Mouse (Mus musculus) kidney, adult 2 months (tissue): ENCODE measurements around the gene Leap2. TPM values are rescaled to one million over a fixed set of nuclear protein-coding genes. Genes with fewer than 3 reads are reported as not detected.

Experiments used
- DNase-seq: peaks from one replicate; pipeline ENCODE4 v3.0.0; 2021
- H3K27ac ChIP-seq: fragments of 200-500 bp; 2 replicates; pipeline ENCODE4 v1.5.1; 2012; ENCODE audit warnings: low read depth, low read length, control low read depth, inconsistent platforms; ENCODE audit not compliant: insufficient read depth
- H3K27me3 ChIP-seq: fragments of 200-500 bp; replicated peaks from 2 replicates; pipeline ENCODE4 v1.6.1; 2012; ENCODE audit warnings: mild to moderate bottlenecking, moderate library complexity, low read length, inconsistent platforms; ENCODE audit not compliant: control insufficient read depth, insufficient read depth
- H3K36me3 ChIP-seq: fragments of 200-500 bp; 2 replicates; pipeline ENCODE4 v1.6.1; 2012; ENCODE audit warnings: mild to moderate bottlenecking, moderate library complexity, low read length, inconsistent platforms; ENCODE audit not compliant: control insufficient read depth, insufficient read depth
- H3K4me1 ChIP-seq: fragments of 200-500 bp; 2 replicates; pipeline ENCODE4 v1.6.1; 2011; ENCODE audit warnings: low read length; ENCODE audit not compliant: control insufficient read depth, insufficient read depth
- H3K4me3 ChIP-seq: fragments of 200-500 bp; 2 replicates; pipeline ENCODE4 v1.5.1; 2011; ENCODE audit warnings: mild to moderate bottlenecking, low read depth, low read length, control low read depth; ENCODE audit not compliant: insufficient read depth
- CTCF ChIP-seq: fragments of 200-500 bp; conservative IDR thresholded peaks from 2 replicates; pipeline ENCODE4 v1.5.1; 2011; ENCODE audit warnings: low read depth, mild to moderate bottlenecking, control low read depth, low read length, moderate library complexity, mixed read lengths; ENCODE audit not compliant: insufficient read depth, insufficient read length
- POLR2A ChIP-seq: fragments of 200-500 bp; IDR thresholded peaks from one replicate; pipeline ENCODE4 v1.6.1; 2011; ENCODE audit warnings: low read depth, low read length, control low read depth
- WGBS: fragments of 180-500 bp; shearing (Covaris S2); methylation state at CpG from one replicate; pipeline ENCODE4 v1.1.7; 2018; 5-methylcytosine and 5-hydroxymethylcytosine counted together
- polyA plus RNA-seq: library from polyadenylated mRNA; depleted of rRNA; stranded (reverse); fragments of >200 nt; gene quantifications from 2 replicates; pipeline ENCODE4 v1.2.3, GENCODE M21; 2012

Leap2 gene
- polyA plus RNA-seq, 1 experiment = not detected

GRCm38 (mm10) chr11:53441921-53442320 lies 19.0 kb upstream of the Leap2 start:
- WGBS = 32% methylated on average over 12 of the region's 12 CpGs
- no peaks in the 10 kb centered on the region for H3K36me3 ChIP-seq
- H3K27me3 ChIP-seq = no peaks in the 10 kb centered on the region
- no peak for TF ChIP-seq POLR2A
- no peak for TF ChIP-seq CTCF
- no peak overlapping the region for H3K4me3 ChIP-seq
- DNase-seq = no peak
- H3K4me1 ChIP-seq = no peaks in the 10 kb centered on the region
- H3K27ac ChIP-seq = no peak overlapping the region

DNA sequence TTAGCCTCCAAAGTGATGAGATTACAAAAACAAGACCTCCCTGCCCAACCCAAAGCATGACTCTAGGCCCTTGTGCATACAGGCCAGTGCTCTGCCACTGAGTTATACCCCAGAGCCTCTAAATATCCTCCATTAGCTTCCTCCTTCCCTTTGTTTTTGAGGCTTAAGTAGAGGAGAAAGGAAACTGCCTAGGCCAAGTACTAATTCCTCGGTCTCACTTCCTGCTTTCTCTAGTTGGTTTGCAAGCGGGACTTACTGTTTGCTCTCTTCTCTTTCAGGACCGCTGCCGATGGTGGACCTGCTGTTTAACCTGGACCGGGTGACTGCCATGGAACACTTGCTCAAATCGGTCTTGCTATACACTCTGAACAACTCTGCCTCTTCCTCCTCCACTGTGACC lies 13.4 kb upstream of the Leap2 start:
- Histone ChIP-seq H3K36me3 (no peaks in the 10 kb centered on the region), H3K27ac (no peak overlapping the region), H3K27me3 (no peaks in the 10 kb centered on the region), H3K4me3 (no peak overlapping the region), H3K4me1 (peaks cover 3% of the 10 kb centered on the region; the same call in 1 of the 2 replicates)
- no peak for DNase-seq
- 85% methylated on average over 6 of the region's 6 CpGs for WGBS
- TF ChIP-seq CTCF (no peak), POLR2A (no peak)

DNA sequence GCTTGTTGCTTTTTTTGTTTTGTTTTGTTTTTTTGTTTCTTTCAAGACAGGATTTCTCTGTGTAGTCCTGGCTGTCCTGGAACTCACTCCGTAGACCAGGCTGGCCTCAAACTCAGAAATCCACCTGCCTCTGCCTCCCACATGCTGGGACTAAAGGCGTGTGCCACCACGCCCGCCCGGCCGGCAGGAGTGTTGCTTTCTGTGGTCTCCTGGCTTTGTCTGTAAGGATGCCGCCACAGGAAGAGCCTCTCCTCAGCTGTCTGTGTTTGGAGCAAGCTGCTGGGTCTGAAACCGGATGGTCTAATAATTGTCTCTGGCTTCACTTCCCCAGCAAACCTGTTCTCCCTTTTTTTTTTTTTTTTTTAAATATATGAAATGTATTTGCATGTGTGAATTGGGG lies 12.5 kb upstream of the Leap2 start:
- peaks cover 5% of the 10 kb centered on the region; the same call in 1 of the 2 replicates for H3K4me1 ChIP-seq
- TF ChIP-seq POLR2A = no peak
- no peak for TF ChIP-seq CTCF
- DNase-seq = no peak
- no peak overlapping the region for H3K4me3 ChIP-seq
- no peaks in the 10 kb centered on the region for H3K36me3 ChIP-seq
- WGBS = 80% methylated on average over 8 of the region's 8 CpGs
- no peaks in the 10 kb centered on the region for H3K27me3 ChIP-seq
- H3K27ac ChIP-seq = no peak overlapping the region

GRCm38 (mm10) chr11:53433057-53433456 lies 10.1 kb upstream of the Leap2 start:
- Histone ChIP-seq H3K4me3 (no peak overlapping the region), H3K36me3 (peaks cover 2% of the 10 kb centered on the region; the same call in 1 of the 2 replicates), H3K27ac (no peak overlapping the region), H3K4me1 (peaks cover 15% of the 10 kb centered on the region), H3K27me3 (no peaks in the 10 kb centered on the region)
- WGBS = 67% methylated on average over 6 of the region's 6 CpGs
- TF ChIP-seq CTCF = no peak
- no peak for TF ChIP-seq POLR2A
- DNase-seq = no peak

DNA sequence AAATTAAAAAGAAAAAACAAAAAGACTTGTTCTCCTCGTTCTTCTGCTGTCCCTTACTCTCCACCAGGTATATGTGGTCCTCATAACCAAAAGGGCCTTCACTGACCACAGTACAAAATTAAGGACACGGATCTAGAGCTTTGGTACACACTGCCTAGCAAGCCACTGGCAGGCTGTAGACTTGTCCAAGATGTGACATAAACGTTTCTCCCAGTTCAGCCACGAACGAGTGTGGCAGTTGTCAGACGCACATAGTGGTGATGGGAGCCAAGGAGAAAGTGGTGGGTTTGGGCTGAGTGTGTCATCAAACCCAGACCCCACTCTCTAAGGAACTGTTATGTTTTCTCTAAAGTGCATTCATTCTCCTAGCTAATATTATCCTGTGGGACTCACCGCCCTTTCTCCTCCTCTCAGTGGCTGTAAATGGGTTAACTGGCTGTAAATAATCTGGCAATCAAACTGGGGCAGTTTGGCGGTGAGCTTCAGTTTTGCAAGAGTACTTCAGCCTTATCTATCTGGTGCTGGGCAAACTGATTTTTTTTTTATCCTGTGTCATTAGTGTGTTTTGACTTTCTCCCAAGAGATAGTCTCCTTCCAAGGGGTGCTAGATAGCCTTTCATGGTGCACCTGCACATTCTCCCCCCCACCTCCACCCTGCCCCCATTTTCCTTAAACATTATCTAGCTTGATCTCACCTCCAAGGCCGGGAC lies 8.5 kb upstream of the Leap2 start:
- Histone ChIP-seq H3K4me3 (peak overlapping the region; percentile 39), H3K27ac (peak overlapping the region; percentile 49), H3K27me3 (no peaks in the 10 kb centered on the region), H3K36me3 (peaks cover 2% of the 10 kb centered on the region; the same call in 1 of the 2 replicates), H3K4me1 (peaks cover 15% of the 10 kb centered on the region)
- 9% methylated on average over 9 of the region's 9 CpGs for WGBS
- TF ChIP-seq POLR2A (no peak), CTCF (no peak)
- no peak for DNase-seq

GRCm38 (mm10) chr11:53430670-53431346 lies 7.8 kb upstream of the Leap2 start, which contains the start of the genes Uqcrq and Gdf9:
Gene Uqcrq, minus strand, starts transcription at chr11:53430831.
Gene Gdf9, plus strand, starts transcription at chr11:53431023.
- Histone ChIP-seq H3K27me3 (no peaks in the 10 kb centered on the region), H3K36me3 (peaks cover 2% of the 10 kb centered on the region; the same call in 1 of the 2 replicates), H3K27ac (peak within 1 kb of the TSS; percentile 97), H3K4me3 (peak within 1 kb of the TSS; percentile 96), H3K4me1 (peaks cover 15% of the 10 kb centered on the region)
- TF ChIP-seq POLR2A (peak; percentile 90), CTCF (no peak)
- under 1% methylated on average over 44 of the region's 44 CpGs for WGBS
- DNase-seq = peak; percentile 100

- Histone ChIP-seq H3K27me3 (no peaks in the 10 kb centered on the region), H3K36me3 (peaks cover 2% of the 10 kb centered on the region; the same call in 1 of the 2 replicates), H3K27ac (peak overlapping the region; percentile 97), H3K4me1 (peaks cover 15% of the 10 kb centered on the region), H3K4me3 (peak overlapping the region; percentile 96)
- TF ChIP-seq CTCF = no peak
- no peak for TF ChIP-seq POLR2A
- DNase-seq = no peak
- WGBS = under 1% methylated on average over 34 of the region's 34 CpGs
Observed at GRCm38 (mm10) chr11:53430300-53430669, 7.3 kb upstream of the Leap2 start.
